Mouse (Mus musculus) MEL (cell line): ENCODE data around the gene Amer2. TPM values are rescaled to one million over a fixed set of nuclear protein-coding genes. Genes with fewer than 3 reads are reported as not detected.

Experiments
- DNase-seq: peaks from one replicate; pipeline ENCODE4 v3.0.0; 2011; ENCODE audit warnings: low read depth, low spot score
- H3K27ac ChIP-seq: 2 replicates; pipeline ENCODE4 v1.5.1; 2012; ENCODE audit warnings: low read depth, mild to moderate bottlenecking, control low read depth, low read length, moderate library complexity; ENCODE audit not compliant: control insufficient read depth
- H3K27me3 ChIP-seq, 2 experiments: fragments of 150-350 bp in 1 of 2; sonication (generic) in 1 of 2; 2 replicates each; pipeline ENCODE4 v1.6.1; 2012; ENCODE audit warnings: low read length in 2 of 2, mild to moderate bottlenecking in 2 of 2, improper control_type of control experiment in 1 of 2, moderate library complexity in 1 of 2; ENCODE audit not compliant: insufficient read depth in 2 of 2, control insufficient read depth in 1 of 2
- H3K36me3 ChIP-seq, 2 experiments: 2 replicates each; pipeline ENCODE4 v1.6.1; 2012 to 2014; ENCODE audit warnings: low read length in 2 of 2, improper control_type of control experiment in 1 of 2, inconsistent platforms in 1 of 2, mild to moderate bottlenecking in 1 of 2; ENCODE audit not compliant: insufficient read depth in 2 of 2, control insufficient read depth in 1 of 2
- H3K4me1 ChIP-seq, 2 experiments: fragments of 150-350 bp in 1 of 2; sonication (generic) in 1 of 2; 2 replicates each; pipeline ENCODE4 v1.6.1; 2012; ENCODE audit warnings: low read length in 2 of 2, improper control_type of control experiment in 1 of 2, mild to moderate bottlenecking in 1 of 2; ENCODE audit not compliant: insufficient read depth in 2 of 2, control insufficient read depth in 1 of 2
- H3K4me3 ChIP-seq, 2 experiments: fragments of 150-350 bp in 1 of 2; sonication (generic) in 1 of 2; 2 replicates each; pipeline ENCODE4 v1.5.1; 2012; ENCODE audit warnings: low read depth in 2 of 2, low read length in 2 of 2, mild to moderate bottlenecking in 2 of 2, moderate library complexity in 2 of 2, control low read depth in 1 of 2, improper control_type of control experiment in 1 of 2; ENCODE audit not compliant: control insufficient read depth in 1 of 2, insufficient read depth in 1 of 2
- H3K79me2 ChIP-seq: 2 replicates; pipeline ENCODE4 v1.6.1; 2012; ENCODE audit warnings: mild to moderate bottlenecking, low read length, moderate library complexity; ENCODE audit not compliant: control insufficient read depth, poor library complexity, insufficient read depth
- H3K9ac ChIP-seq: 2 replicates; pipeline ENCODE4 v1.6.1; 2012; ENCODE audit warnings: low read depth, mild to moderate bottlenecking, control low read depth, low read length, moderate library complexity; ENCODE audit not compliant: control insufficient read depth, poor library complexity, severe bottlenecking
- H3K9me3 ChIP-seq: fragments of 150-350 bp; sonication (generic); replicated peaks from 2 replicates; pipeline ENCODE4 v1.6.1; 2012; ENCODE audit warnings: mild to moderate bottlenecking, low read length, improper control_type of control experiment, moderate library complexity; ENCODE audit not compliant: insufficient read depth
- CHD1 ChIP-seq: IDR thresholded peaks from 2 replicates; pipeline ENCODE4 v1.6.1; 2012; ENCODE audit warnings: low read depth, mild to moderate bottlenecking, inconsistent platforms, low read length, improper control_type of control experiment
- CHD2 ChIP-seq: IDR thresholded peaks from 2 replicates; pipeline ENCODE4 v1.6.1; 2011; ENCODE audit warnings: low read length, improper control_type of control experiment
- CTCF ChIP-seq, 3 experiments: IDR thresholded peaks in 2 of 3; conservative IDR thresholded peaks in 1 of 3; 2 replicates each; pipeline ENCODE4 v1.5.1; 2011 to 2012; ENCODE audit warnings: low read length in 3 of 3, low read depth in 2 of 3, mild to moderate bottlenecking in 2 of 3, improper control_type of control experiment in 1 of 3, inconsistent platforms in 1 of 3, mixed read lengths in 1 of 3, moderate library complexity in 1 of 3; ENCODE audit not compliant: control insufficient read depth in 1 of 3, insufficient read depth in 1 of 3, poor library complexity in 1 of 3, severe bottlenecking in 1 of 3
- E2F4 ChIP-seq: IDR thresholded peaks from 2 replicates; pipeline ENCODE4 v1.6.1; 2011; ENCODE audit warnings: low read depth, low read length, improper control_type of control experiment, borderline replicate concordance
- ELF1 ChIP-seq: IDR thresholded peaks from 2 replicates; pipeline ENCODE4 v1.6.1; 2014; ENCODE audit warnings: low read depth, mild to moderate bottlenecking, inconsistent platforms, low read length, improper control_type of control experiment, moderate library complexity
- EP300 ChIP-seq, 2 experiments: IDR thresholded peaks; 2 replicates each; pipeline ENCODE4 v1.6.1; 2011; ENCODE audit warnings: improper control_type of control experiment in 2 of 2, low read length in 2 of 2, low read depth in 1 of 2, mild to moderate bottlenecking in 1 of 2
- GATA1 ChIP-seq: IDR thresholded peaks from 2 replicates; pipeline ENCODE4 v1.6.1; 2011; ENCODE audit warnings: low read depth, low read length, improper control_type of control experiment
- KAT2A ChIP-seq: conservative IDR thresholded peaks from 2 replicates; pipeline ENCODE4 v1.6.1; 2012; ENCODE audit warnings: low read depth, low read length, improper control_type of control experiment, inconsistent platforms
- MAFK ChIP-seq: IDR thresholded peaks from 2 replicates; pipeline ENCODE4 v1.6.1; 2011; ENCODE audit warnings: low read depth, mild to moderate bottlenecking, low read length, improper control_type of control experiment, borderline replicate concordance
- MAX ChIP-seq: IDR thresholded peaks from 2 replicates; pipeline ENCODE4 v1.6.1; 2011; ENCODE audit warnings: low read length, improper control_type of control experiment
- MEF2A ChIP-seq: IDR thresholded peaks from 2 replicates; pipeline ENCODE4 v1.6.1; 2014; ENCODE audit warnings: low read depth, mild to moderate bottlenecking, inconsistent platforms, low read length, improper control_type of control experiment; ENCODE audit not compliant: poor library complexity, insufficient replicate concordance, severe bottlenecking; ENCODE audit errors: extremely low read depth
- MYC ChIP-seq: IDR thresholded peaks from 2 replicates; pipeline ENCODE4 v1.6.1; 2011; ENCODE audit warnings: low read depth, mild to moderate bottlenecking, low read length, improper control_type of control experiment, moderate library complexity
- NELFE ChIP-seq: IDR thresholded peaks from 2 replicates; pipeline ENCODE4 v1.6.1; 2011; ENCODE audit warnings: low read depth, low read length, improper control_type of control experiment
- POLR2A ChIP-seq, 2 experiments: IDR thresholded peaks; 2 replicates each; pipeline ENCODE4 v1.6.1; 2011 to 2012; ENCODE audit warnings: low read length in 2 of 2, mild to moderate bottlenecking in 2 of 2, control low read depth in 1 of 2, improper control_type of control experiment in 1 of 2, low read depth in 1 of 2, moderate library complexity in 1 of 2; ENCODE audit not compliant: control insufficient read depth in 1 of 2, insufficient read depth in 1 of 2, poor library complexity in 1 of 2
- SMC3 ChIP-seq: IDR thresholded peaks from 2 replicates; pipeline ENCODE4 v1.6.1; 2011; ENCODE audit warnings: low read depth, low read length, improper control_type of control experiment
- TAL1 ChIP-seq: IDR thresholded peaks from 2 replicates; pipeline ENCODE4 v1.6.1; 2012; ENCODE audit warnings: mild to moderate bottlenecking, inconsistent platforms, low read length, moderate library complexity, mixed read lengths
- USF1 ChIP-seq: IDR thresholded peaks from 2 replicates; pipeline ENCODE4 v1.6.1; 2014; ENCODE audit warnings: low read depth, mild to moderate bottlenecking, inconsistent platforms, low read length, improper control_type of control experiment, moderate library complexity
- USF2 ChIP-seq, 2 experiments: IDR thresholded peaks; 2 replicates each; pipeline ENCODE4 v1.6.1; 2011 to 2012; ENCODE audit warnings: improper control_type of control experiment in 2 of 2, low read length in 2 of 2, borderline replicate concordance in 1 of 2, inconsistent platforms in 1 of 2, low read depth in 1 of 2, mild to moderate bottlenecking in 1 of 2; ENCODE audit not compliant: insufficient read depth in 1 of 2
- ZC3H11A ChIP-seq: IDR thresholded peaks from 2 replicates; pipeline ENCODE4 v1.6.1; 2012; ENCODE audit warnings: low read depth, mild to moderate bottlenecking, inconsistent platforms, low read length, improper control_type of control experiment
- polyA plus RNA-seq, 2 experiments: library from polyadenylated mRNA; stranded (reverse) in 1 of 2; unstranded in 1 of 2; fragments of >175 nt in 1 of 2; fragments of >200 nt in 1 of 2; gene quantifications; 2 replicates each; pipeline versions ENCODE4 v1.2.1 to v1.2.4; 2012; ENCODE audit warnings: low replicate concordance in 2 of 2, low read depth in 1 of 2; ENCODE audit not compliant: insufficient read length in 2 of 2, insufficient read depth in 1 of 2, missing spikeins in 1 of 2
- total RNA-seq: library from RNA; depleted of rRNA; stranded (reverse); fragments of 300-350 nt; gene quantifications from 2 replicates; pipeline ENCODE4 v1.2.3, GENCODE M21; 2012

The Amer2 gene
- total and polyA plus RNA-seq, 3 experiments: 0.01 TPM; not detected in 2

GRCm38 (mm10) chr14:60397321-60397720 is 24.3 kb downstream of the Amer2 start:
- DNase-seq: no peak
- Histone ChIP-seq H3K9ac (no peak overlapping the region), H3K9me3 (no peaks in the 10 kb centered on the region), H3K4me3 (no peak overlapping the region), H3K27ac (no peak overlapping the region), H3K79me2 (no peaks in the 10 kb centered on the region), H3K27me3 (no peaks in the 10 kb centered on the region; a peak in 1 of 4 replicates), H3K36me3 (no peaks in the 10 kb centered on the region), H3K4me1 (no peaks in the 10 kb centered on the region)
- TF ChIP-seq CTCF (IDR thresholded peaks at IDR 0.05 in 2 of 3, conservative IDR thresholded peaks at IDR 0.05 in 1 of 3; ENCODE audit: control insufficient read depth in 1 of 3, insufficient read depth in 1 of 3, low read depth in 2 of 3, low read length in 3 of 3, poor library complexity in 1 of 3, severe bottlenecking in 1 of 3): no peak
- TF ChIP-seq CHD2: no peak
- no peak for TF ChIP-seq NELFE
- no peak for TF ChIP-seq MEF2A
- TF ChIP-seq MAFK: no peak
- TF ChIP-seq USF1: no peak
- TF ChIP-seq TAL1: no peak

GRCm38 (mm10) chr14:60398861-60399260 is 25.8 kb downstream of the Amer2 start:
- Histone ChIP-seq H3K9me3 (no peaks in the 10 kb centered on the region), H3K4me3 (no peak overlapping the region)
- TF ChIP-seq ZC3H11A (no peak), MYC (no peak), KAT2A (no peak), SMC3 (no peak), CHD1 (no peak), USF2 (IDR thresholded peaks at IDR 0.05; ENCODE audit: borderline replicate concordance in 1 of 2, insufficient read depth in 1 of 2, low read depth in 1 of 2, low read length in 2 of 2) (no peak), EP300 (IDR thresholded peaks at IDR 0.05; ENCODE audit: low read depth in 1 of 2, low read length in 2 of 2) (no peak), E2F4 (no peak), CTCF (IDR thresholded peaks at IDR 0.05 in 2 of 3, conservative IDR thresholded peaks at IDR 0.05 in 1 of 3; ENCODE audit: control insufficient read depth in 1 of 3, insufficient read depth in 1 of 3, low read depth in 2 of 3, low read length in 3 of 3, poor library complexity in 1 of 3, severe bottlenecking in 1 of 3) (no peak)
- TF ChIP-seq, all 39 proteins: peak for 0
- Histone ChIP-seq H3K9ac (no peak overlapping the region), H3K4me1 (no peaks in the 10 kb centered on the region), H3K36me3 (no peaks in the 10 kb centered on the region), H3K27ac (no peak overlapping the region), H3K79me2 (no peaks in the 10 kb centered on the region), H3K27me3 (no peaks in the 10 kb centered on the region; a peak in 1 of 4 replicates)
- no peak for DNase-seq

GRCm38 (mm10) chr14:60403228-60403627 is 30.2 kb downstream of the Amer2 start:
- Histone ChIP-seq H3K27ac (no peak overlapping the region), H3K9me3 (no peaks in the 10 kb centered on the region), H3K79me2 (no peaks in the 10 kb centered on the region), H3K9ac (no peak overlapping the region), H3K27me3 (no peaks in the 10 kb centered on the region; a peak in 1 of 4 replicates), H3K4me3 (no peak overlapping the region), H3K36me3 (no peaks in the 10 kb centered on the region), H3K4me1 (no peaks in the 10 kb centered on the region)
- DNase-seq: no peak
- no peak for TF ChIP-seq USF1
- TF ChIP-seq USF2 (IDR thresholded peaks at IDR 0.05; ENCODE audit: borderline replicate concordance in 1 of 2, insufficient read depth in 1 of 2, low read depth in 1 of 2, low read length in 2 of 2): no peak
- TF ChIP-seq MAX: no peak
- TF ChIP-seq MAFK: no peak
- TF ChIP-seq GATA1: no peak
- TF ChIP-seq POLR2A (IDR thresholded peaks at IDR 0.05; ENCODE audit: control insufficient read depth in 1 of 2, insufficient read depth in 1 of 2, low read depth in 1 of 2, low read length in 2 of 2, poor library complexity in 1 of 2): no peak
- no peak for TF ChIP-seq KAT2A
- TF ChIP-seq ELF1: no peak
